Mouse (Mus musculus) liver, embryonic 16.5 days (tissue): ENCODE results near the gene Tm2d3. TPM values are rescaled to one million over a fixed set of nuclear protein-coding genes. Genes with fewer than 3 reads are reported as not detected.

Experiments used
- ATAC-seq: fragments of 200-750 bp; cut with Nextera tagmentation; 2 replicates; pipeline ENCODE4 v1.8.0; 2017; ENCODE audit warnings: low read depth, mild to moderate bottlenecking, moderate number of reproducible peaks, moderate library complexity
- H3K27ac ChIP-seq: fragments of 300-500 bp; sonication (generic); 2 replicates; pipeline ENCODE4 v1.5.1; 2014; ENCODE audit warnings: mild to moderate bottlenecking, low read length
- H3K27me3 ChIP-seq: fragments of 300-500 bp; sonication (generic); 2 replicates; pipeline ENCODE4 v1.6.1; 2014; ENCODE audit warnings: low read depth, low read length, mixed read lengths; ENCODE audit not compliant: control insufficient read depth, insufficient read depth
- H3K36me3 ChIP-seq: fragments of 300-500 bp; sonication (generic); 2 replicates; pipeline ENCODE4 v1.6.1; 2014; ENCODE audit warnings: mild to moderate bottlenecking; ENCODE audit not compliant: control insufficient read depth, insufficient read depth
- H3K4me1 ChIP-seq: fragments of 300-500 bp; sonication (generic); 2 replicates; pipeline ENCODE4 v1.6.1; 2014; ENCODE audit warnings: low read depth, low read length, mixed read lengths; ENCODE audit not compliant: control insufficient read depth
- H3K4me2 ChIP-seq: fragments of 300-500 bp; sonication (generic); 2 replicates; pipeline ENCODE4 v1.6.1; 2014; ENCODE audit warnings: low read depth, low read length, mixed read lengths
- H3K4me3 ChIP-seq: fragments of 300-500 bp; sonication (generic); 2 replicates; pipeline ENCODE4 v1.5.1; 2014; ENCODE audit warnings: low read depth, mild to moderate bottlenecking, low read length
- H3K9ac ChIP-seq: fragments of 300-500 bp; sonication (generic); 2 replicates; pipeline ENCODE4 v1.6.1; 2014; ENCODE audit warnings: low read depth, low read length
- H3K9me3 ChIP-seq: fragments of 300-500 bp; sonication (generic); replicated peaks from 2 replicates; pipeline ENCODE4 v1.6.1; 2016; ENCODE audit warnings: low read length; ENCODE audit not compliant: control insufficient read depth
- WGBS: fragments of 180-500 bp; shearing (Covaris S2); extraction: QIAGEN DNeasy Blood & Tissue Kit; methylation state at CpG from one replicate; pipeline ENCODE4 v1.1.7; 2014; ENCODE audit not compliant: insufficient replicate concordance; 5-methylcytosine and 5-hydroxymethylcytosine counted together
- polyA plus RNA-seq: library from polyadenylated mRNA; unstranded; fragments of >200 nt; fragmentation: Nextera tagmentation; extraction: Ambion mirVana; gene quantifications from 2 replicates; pipeline ENCODE4 v1.2.1, GENCODE M21; 2015

Gene Tm2d3
- polyA plus RNA-seq, 1 experiment from 2014 or later = 32.6 TPM

DNA sequence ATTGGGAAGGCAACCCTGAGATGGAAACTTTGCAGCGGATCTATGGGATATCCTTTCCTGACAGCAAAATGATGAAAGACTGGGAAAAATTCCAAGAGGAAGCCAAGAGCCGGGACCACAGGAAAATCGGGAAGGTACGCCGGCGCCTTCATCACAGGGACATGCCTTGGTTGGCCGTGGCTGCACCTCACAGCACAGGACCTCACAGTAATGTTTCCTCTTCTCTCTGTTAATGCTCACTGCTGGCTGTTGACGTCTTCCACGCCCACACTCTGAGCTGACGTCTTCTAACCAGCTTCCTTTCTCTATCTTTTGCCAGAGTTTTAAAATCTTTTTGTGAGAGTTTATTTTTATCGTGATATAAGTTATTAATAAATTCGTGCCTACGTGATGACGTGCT is 27.1 kb upstream of the Tm2d3 start:
- ATAC-seq = no peak

DNA sequence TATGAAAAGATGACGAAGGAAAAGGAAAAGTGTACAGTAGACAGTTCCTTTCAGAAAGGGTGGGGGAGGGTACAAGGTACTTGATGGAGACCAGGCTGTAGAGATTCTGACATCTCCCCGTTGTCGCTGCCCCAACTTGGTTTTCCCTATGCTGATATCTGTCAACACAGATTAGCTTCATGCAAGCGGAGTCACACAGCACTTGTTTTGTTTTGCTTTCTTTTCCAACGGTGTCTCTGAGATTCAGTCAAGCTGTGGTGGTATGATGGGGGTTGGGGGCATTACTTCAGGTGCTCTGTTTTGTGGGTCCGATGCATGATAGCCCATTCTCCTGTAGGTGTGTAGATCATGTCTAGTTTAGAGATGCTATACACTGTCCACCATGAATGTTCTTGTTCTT is 23.5 kb upstream of the Tm2d3 start:
- Histone ChIP-seq H3K27me3 (no peaks in the 10 kb centered on the region), H3K9ac (no peak overlapping the region), H3K9me3 (no peaks in the 10 kb centered on the region), H3K4me3 (no peak overlapping the region), H3K4me2 (no peak overlapping the region), H3K4me1 (no peaks in the 10 kb centered on the region), H3K27ac (no peak overlapping the region), H3K36me3 (peaks cover 8% of the 10 kb centered on the region)
- 81% methylated on average over 6 of the region's 6 CpGs for WGBS
- no peak for ATAC-seq

More for the DNA sequence above, 27.1 kb upstream of the Tm2d3 start:
- no peak overlapping the region for H3K4me2 ChIP-seq
- WGBS = 86% methylated on average over 14 of the region's 14 CpGs
- H3K9me3 ChIP-seq = no peaks in the 10 kb centered on the region
- H3K4me3 ChIP-seq = no peak overlapping the region
- H3K27ac ChIP-seq = no peak overlapping the region
- H3K36me3 ChIP-seq = peaks cover 7% of the 10 kb centered on the region
- H3K4me1 ChIP-seq = no peaks in the 10 kb centered on the region
- no peak overlapping the region for H3K9ac ChIP-seq
- H3K27me3 ChIP-seq = no peaks in the 10 kb centered on the region

DNA sequence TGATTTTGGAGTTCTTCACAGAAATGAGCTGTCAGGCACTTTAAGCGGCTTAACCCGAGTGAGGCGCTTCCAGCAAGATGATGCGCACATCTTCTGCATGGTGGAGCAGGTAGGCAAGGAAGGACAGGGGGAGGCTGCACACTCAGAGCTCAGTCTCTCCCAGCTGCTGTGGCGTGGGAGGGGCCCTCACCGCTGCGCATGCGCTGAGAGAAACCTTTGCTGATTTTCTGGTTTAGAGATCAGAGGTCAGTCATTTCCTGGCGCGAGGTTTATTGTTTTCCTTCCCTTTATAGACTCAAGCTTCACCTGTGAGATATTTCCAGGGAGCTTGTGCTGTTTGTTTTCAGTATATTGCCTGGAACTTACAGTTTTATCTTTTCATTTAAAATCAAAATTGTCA is 12.9 kb upstream of the Tm2d3 start:
- no peaks in the 10 kb centered on the region for H3K4me1 ChIP-seq
- ATAC-seq = no peak
- H3K36me3 ChIP-seq = peaks cover 6% of the 10 kb centered on the region
- H3K4me3 ChIP-seq = no peak overlapping the region
- H3K9ac ChIP-seq = no peak overlapping the region
- no peaks in the 10 kb centered on the region for H3K27me3 ChIP-seq
- no peak overlapping the region for H3K4me2 ChIP-seq
- no peaks in the 10 kb centered on the region for H3K9me3 ChIP-seq
- H3K27ac ChIP-seq = no peak overlapping the region
- WGBS = 80% methylated on average over 10 of the region's 10 CpGs

DNA sequence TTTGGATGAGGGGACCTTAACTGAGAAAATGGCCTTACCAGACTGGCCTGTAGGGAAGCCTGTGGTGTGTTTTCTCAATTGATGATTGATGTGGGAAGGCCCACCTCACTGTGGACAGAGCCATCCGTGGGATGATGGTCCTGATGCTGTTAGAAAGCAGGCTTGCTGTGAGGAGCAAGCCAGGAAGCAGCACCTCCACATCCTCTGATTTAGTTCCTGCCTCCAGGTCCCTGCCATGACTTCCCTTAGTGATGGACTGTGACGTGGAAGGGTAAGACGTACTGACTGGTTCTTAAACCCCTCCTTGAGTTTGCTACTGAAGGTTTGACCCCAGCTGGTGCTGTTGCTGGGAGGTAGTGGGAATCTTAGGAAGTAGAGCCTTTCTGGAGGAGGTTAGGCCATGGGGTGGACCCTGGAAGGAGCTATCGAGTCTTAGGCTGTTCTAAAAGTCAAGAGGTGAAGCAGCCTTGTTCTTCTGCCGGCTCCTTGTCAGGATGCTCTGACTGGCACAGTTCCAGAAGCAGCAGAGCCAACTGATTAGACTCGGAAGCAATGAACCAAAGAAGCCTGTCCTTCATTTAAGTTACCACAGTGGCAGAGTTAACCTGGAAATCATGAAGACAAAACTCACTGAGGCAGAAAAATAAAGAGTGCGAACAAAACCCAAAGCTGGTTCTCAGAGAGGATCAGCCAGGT is 11.9 kb upstream of the Tm2d3 start:
- Histone ChIP-seq H3K9me3 (no peaks in the 10 kb centered on the region), H3K9ac (no peak overlapping the region), H3K4me3 (no peak overlapping the region), H3K27ac (no peak overlapping the region), H3K36me3 (peaks cover 6% of the 10 kb centered on the region), H3K4me2 (no peak overlapping the region), H3K4me1 (no peaks in the 10 kb centered on the region), H3K27me3 (no peaks in the 10 kb centered on the region)
- no peak for ATAC-seq
- 76% methylated on average over 7 of the region's 7 CpGs for WGBS

DNA sequence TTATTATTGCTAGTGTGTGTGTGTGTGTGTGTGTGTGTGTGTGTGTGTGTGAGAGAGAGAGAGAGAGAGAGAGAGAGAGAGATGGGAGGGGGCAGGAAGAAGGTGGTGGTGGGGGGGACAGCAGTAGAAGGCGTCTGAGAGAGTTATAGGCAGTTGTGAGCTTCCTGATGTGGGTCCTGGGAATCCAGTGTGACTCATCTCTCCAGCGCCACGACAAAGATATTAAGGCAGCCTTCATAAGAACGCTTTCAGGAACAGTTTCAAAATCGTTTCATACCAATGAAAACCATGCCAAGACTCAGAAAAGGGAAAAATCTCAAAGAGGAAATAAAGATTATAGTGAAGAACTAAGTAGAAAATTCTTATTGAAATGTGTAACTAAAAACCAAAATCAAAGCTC is 9.8 kb upstream of the Tm2d3 start:
- Histone ChIP-seq H3K4me3 (no peak overlapping the region), H3K4me2 (no peak overlapping the region), H3K4me1 (no peaks in the 10 kb centered on the region), H3K27me3 (no peaks in the 10 kb centered on the region), H3K36me3 (peaks cover 3% of the 10 kb centered on the region), H3K27ac (no peak overlapping the region), H3K9ac (no peak overlapping the region), H3K9me3 (no peaks in the 10 kb centered on the region)
- ATAC-seq = no peak
- 54% methylated on average over 5 of the region's 5 CpGs for WGBS

DNA sequence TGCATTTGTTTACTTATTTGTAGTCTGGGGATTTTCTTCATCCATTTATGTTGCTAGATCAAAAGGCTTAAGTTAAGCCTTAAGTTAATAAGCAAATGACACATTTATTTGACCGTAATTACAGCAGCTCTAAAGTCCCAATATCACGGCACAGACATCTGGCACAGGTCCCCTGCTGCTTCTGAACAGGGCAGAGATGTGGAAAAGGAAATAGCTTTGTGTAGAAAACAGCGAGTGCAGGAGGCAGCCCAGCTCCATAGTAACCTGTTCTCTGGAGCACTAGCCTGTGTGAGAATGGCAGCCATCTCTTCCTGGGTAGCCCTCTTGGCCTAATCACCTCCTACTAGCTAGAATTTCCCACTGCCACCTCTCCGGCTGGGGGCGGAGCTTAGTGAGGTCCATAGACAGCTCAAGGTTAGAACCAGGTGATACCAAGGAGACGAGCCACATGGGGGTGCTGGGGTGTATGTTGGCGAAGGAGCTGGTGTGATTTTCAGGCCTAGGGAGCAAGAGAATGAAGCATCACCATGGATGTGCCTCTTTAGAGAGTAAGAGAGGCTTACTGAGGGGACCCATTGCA is 6.6 kb upstream of the Tm2d3 start:
- Histone ChIP-seq H3K9me3 (no peaks in the 10 kb centered on the region), H3K4me1 (no peaks in the 10 kb centered on the region), H3K4me2 (no peak overlapping the region), H3K36me3 (no peaks in the 10 kb centered on the region; the same call in none of the 2 replicates), H3K27me3 (no peaks in the 10 kb centered on the region), H3K9ac (no peak overlapping the region), H3K27ac (no peak overlapping the region), H3K4me3 (no peak overlapping the region)
- 72% methylated on average over 7 of the region's 7 CpGs for WGBS
- no peak for ATAC-seq

DNA sequence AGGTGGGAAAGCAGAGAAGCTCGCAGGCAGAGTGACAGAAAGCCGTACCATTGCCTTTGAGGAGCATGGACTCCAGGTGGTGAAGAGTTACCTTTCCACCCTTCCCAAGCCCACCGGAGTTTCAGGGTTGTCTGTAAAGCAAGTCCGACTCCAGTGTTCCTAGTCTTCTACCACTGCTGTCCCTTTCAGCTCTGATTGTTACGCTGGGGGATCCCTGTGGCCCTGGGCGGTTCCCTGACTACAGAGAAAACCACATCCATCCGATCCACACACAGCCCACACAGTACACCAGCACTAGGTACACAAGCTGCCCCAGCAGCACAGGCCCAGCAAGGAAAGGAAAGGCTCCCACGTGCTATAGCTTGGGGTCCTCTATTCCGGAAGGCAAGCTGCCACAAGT is 4.3 kb upstream of the Tm2d3 start:
- H3K4me3 ChIP-seq = no peak overlapping the region
- no peak for ATAC-seq
- H3K9me3 ChIP-seq = no peaks in the 10 kb centered on the region
- no peaks in the 10 kb centered on the region for H3K27me3 ChIP-seq
- no peak overlapping the region for H3K27ac ChIP-seq
- 83% methylated on average over 9 of the region's 9 CpGs for WGBS
- H3K9ac ChIP-seq = no peak overlapping the region
- H3K36me3 ChIP-seq = no peaks in the 10 kb centered on the region; the same call in none of the 2 replicates
- H3K4me1 ChIP-seq = no peaks in the 10 kb centered on the region
- no peak overlapping the region for H3K4me2 ChIP-seq

DNA sequence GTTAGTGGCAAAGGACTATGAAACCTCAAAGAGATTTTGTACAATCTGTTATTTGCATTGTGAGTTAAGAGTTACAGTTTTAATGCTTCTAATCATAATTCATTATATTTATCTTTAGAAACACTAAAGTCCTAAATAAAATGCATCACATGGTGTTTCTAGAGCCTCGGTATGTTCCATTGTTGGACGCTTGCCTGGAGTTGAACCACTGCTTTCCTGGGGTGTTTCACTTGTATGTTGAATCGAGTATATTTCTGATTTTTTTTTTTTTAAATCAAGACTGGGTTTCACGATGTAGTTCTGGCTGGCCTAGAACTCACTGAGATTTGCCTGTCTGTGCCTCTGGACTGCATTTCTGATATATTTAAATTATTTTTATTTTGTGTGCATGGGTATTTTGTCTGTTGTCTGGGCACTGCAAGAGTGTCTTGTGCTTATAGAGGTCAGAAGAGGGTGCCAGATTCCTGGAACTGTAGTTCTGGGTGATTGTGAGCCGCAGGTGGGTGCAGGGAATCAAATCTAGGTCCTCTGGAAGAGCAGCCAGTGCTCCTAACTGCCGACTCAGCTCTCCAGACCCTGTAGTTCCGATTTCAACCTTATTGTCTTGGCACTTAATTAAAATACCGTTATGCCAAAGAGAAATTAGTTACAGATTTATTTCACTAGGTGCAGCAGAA is 1.1 kb downstream of the Tm2d3 start:
- Histone ChIP-seq H3K9me3 (no peaks in the 10 kb centered on the region), H3K4me1 (peaks cover 14% of the 10 kb centered on the region), H3K27me3 (no peaks in the 10 kb centered on the region), H3K27ac (no peak overlapping the region), H3K36me3 (no peaks in the 10 kb centered on the region), H3K4me3 (no peak overlapping the region), H3K4me2 (no peak overlapping the region), H3K9ac (no peak overlapping the region)
- ATAC-seq = no peak
- WGBS = 72% methylated on average over 8 of the region's 8 CpGs

DNA sequence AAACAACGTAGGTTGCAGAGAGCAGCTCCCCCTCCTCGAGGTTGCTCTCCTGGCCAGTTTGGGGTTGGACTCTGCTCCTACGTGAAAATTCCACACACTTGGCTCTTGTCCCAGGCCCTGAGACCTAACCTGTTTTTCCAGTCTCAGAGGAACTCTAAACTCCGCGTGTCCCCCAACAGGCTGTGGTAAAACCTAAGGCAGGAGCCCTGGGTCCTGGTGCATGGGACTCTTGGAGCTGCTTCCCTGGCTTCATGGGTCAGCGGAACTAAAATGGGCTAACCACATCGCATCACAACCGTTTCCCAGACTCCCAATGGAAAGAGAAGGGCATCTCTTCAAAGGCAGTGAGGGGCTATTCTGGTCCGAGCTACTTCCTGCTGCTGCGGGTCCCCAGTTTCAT is 1.9 kb downstream of the Tm2d3 start:
- peak overlapping the region; percentile 83 for H3K4me2 ChIP-seq
- peak overlapping the region; percentile 83 for H3K9ac ChIP-seq
- H3K9me3 ChIP-seq = no peaks in the 10 kb centered on the region
- H3K4me1 ChIP-seq = peaks cover 14% of the 10 kb centered on the region
- H3K27me3 ChIP-seq = no peaks in the 10 kb centered on the region
- H3K4me3 ChIP-seq = peak overlapping the region; percentile 86
- H3K36me3 ChIP-seq = peaks cover 3% of the 10 kb centered on the region; the same call in 1 of the 2 replicates
- no peak overlapping the region for H3K27ac ChIP-seq
- ATAC-seq = no peak
- WGBS = 11% methylated on average over 10 of the region's 10 CpGs
